Mouse (Mus musculus) liver, adult (tissue): ENCODE measurements around the gene Flnb.

Experiments
- GATA4 ChIP-seq: IDR thresholded peaks from 2 replicates; pipeline ENCODE4 v1.6.1; 2014; ENCODE audit warnings: mild to moderate bottlenecking, low read length; ENCODE audit not compliant: insufficient replicate concordance

The Flnb gene

DNA sequence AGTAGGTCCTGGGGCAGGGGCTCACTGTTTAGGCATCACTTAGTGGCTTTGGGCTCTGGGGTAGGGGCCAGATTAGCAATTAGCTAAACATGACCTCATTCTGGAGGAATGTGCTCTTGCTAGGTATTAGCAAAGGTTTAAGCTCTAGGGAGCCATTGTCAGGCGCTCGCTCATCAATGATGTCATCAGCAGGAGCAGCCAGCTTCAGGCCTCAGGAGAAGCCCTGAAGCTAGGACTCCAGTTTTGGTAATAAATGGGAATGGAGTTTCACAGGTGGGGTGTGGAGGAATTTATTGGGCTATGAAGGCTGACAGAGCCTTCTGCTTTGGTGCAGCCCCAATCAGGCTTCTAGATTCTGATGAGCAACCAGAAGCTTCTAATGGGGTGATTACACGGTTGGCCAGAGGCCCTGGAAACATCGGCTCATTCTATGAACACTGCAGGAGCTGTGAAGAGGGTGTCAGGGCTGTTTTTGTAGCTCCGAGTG lies 30.0 kb downstream of the Flnb start:
- no peak for TF ChIP-seq GATA4

DNA sequence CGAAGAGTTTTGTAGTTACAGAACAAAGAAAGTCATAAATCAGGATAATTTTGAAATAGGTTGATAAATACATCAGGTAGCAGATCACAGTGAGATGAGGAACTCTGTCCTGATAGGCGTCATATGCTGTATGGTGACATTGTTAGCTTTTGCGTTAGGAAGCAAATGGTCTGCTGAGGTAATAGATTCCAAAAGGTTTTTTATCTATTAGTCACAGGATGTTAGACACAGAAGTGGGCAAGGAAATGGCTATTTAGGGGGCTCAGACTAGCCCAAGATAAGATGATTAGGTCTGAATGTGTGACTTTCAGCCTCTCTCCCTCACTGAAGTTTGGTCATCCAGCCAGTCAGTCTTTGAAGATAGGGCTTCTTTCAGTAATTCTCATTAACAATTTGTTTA lies 33.2 kb downstream of the Flnb start:
- no peak for TF ChIP-seq GATA4

GRCm38 (mm10) chr14:7851543-7852065 lies 33.8 kb downstream of the Flnb start:
- TF ChIP-seq GATA4 = peak; percentile 59; the same call in 1 of the 2 replicates

- TF ChIP-seq GATA4 = peak; percentile 69; the same call in 1 of the 2 replicates
Observed at GRCm38 (mm10) chr14:7853691-7854090, 35.9 kb downstream of the Flnb start.

- TF ChIP-seq GATA4 = no peak
Observed at GRCm38 (mm10) chr14:7854366-7854765, 36.6 kb downstream of the Flnb start.

DNA sequence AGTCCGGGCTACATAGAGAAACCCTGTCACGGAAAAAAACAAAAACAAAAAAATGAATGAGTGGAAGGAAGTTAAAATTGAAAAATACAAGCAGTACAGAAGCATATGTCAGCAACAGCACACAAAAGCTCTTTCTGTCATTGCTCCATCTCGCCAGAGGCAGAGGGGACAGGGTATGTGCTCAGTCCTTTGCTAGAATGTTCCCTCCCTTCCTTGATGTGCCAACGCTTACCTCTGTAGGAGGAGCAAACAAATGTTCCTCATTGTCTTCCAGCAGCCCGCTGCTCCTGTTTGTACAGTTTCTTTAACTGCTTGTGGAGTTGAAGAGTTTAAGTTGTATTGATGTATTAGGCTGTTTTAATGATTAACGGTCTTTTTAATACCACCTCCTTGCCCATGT lies 37.3 kb downstream of the Flnb start:
- no peak for TF ChIP-seq GATA4

DNA sequence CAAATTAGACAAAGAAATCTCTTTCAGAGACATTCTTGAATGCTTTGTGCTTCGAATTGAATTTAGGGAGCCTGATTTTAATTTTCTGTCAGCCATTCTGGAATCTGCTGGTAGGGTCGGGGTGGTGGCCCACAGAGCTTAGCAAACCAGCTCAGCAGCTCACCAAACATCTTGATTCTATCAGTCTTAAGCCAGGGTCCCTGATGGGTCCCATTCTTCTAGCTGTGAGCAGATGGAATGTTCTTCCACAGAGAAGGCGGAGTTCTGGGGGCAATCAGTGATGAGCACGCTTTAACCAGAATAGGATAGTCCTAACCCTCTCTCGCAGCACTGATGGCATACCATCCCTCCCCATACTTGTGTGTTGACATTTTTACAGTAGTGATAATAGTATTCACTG lies 37.7 kb downstream of the Flnb start:
- TF ChIP-seq GATA4 = no peak

- no peak for TF ChIP-seq GATA4
Observed at GRCm38 (mm10) chr14:7856348-7856747, 38.6 kb downstream of the Flnb start.

GRCm38 (mm10) chr14:7857835-7858234 lies 40.1 kb downstream of the Flnb start:
- TF ChIP-seq GATA4 = no peak

DNA sequence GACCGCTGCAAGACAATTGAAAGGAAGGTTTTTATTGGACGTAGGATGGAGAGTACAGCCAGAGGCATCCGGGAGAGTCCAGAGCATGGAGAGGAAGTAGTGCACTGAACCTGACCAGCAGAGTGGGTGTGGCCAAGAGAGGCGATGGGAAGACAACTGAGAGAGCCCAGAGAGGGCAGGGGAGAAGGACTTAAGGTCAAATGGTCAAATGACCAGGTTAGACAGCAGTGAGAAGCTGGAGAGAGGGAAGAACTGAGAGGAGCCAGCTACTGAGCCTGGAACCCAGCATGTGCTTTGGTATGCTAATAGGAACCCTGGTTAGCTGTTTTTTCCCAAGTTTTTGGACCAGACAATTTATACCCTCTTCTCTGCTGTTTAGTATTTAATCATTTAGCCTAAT lies 40.7 kb downstream of the Flnb start:
- no peak for TF ChIP-seq GATA4

DNA sequence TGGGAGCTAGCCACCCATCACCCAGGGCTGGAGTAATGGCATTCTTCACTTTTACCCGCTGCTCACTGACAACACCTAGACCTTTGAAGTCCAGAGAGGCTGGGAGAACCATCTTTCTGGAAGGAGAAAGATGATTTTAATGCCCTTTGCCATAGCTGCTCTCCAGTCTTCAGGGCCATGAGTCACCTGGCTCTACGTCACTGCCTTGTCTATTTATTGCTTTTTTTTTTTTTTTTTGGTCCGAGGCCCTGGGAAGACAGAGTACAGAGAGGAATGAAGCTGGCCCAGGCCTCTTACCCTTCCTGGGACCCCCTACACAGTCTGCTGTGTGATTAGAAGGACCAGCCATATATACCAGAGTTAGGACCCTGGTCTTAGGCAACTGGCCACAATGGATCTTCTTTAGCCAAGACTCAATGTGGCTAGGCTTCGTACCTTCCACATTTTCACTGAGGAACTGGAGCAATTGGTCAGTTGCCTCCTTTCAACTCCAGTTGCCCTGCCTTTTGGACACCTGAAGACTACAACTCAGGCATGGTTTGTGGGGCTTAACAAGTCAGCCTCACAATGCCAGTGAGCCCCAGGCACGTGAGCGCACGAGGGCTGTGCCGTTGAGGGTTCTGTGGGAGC lies 42.9 kb downstream of the Flnb start:
- TF ChIP-seq GATA4 = no peak

DNA sequence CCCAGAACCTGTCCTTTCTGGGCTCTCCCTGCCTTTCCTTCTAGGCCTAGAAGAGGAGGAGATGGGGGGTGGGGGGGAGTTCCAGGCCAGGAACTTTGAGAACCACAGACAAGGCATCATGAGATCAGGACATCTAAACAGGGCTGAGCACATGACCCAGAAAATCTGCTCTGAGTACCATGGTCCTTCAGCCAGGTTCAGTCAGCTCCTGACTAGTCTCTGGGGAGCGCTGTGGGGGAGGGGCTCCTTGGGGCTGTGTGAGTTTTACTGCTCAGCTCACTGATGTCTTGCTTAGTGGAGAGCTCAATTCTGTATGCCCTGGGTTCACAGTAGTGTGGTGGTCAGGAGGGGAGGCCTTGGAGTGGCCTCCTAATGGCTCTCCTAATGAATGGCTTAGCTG lies 43.5 kb downstream of the Flnb start:
- no peak for TF ChIP-seq GATA4

DNA sequence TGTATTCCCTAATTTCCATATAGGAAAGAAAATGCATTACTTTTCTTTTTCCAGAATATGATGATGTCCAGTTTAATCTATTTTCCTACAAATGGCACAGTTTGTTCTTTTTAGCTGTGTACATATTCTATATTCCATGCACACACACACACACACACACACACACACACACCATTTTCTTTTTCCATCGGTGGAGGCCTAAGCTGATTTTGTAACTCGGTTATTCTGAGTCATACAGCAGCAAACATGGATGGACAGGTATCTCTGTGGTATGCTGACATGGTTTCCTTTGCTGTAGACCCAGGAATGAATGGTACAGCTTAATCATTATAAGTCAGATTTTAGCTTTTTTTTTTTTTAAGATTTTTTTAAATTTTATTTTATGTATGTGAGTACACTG lies 44.5 kb downstream of the Flnb start:
- TF ChIP-seq GATA4 = no peak

DNA sequence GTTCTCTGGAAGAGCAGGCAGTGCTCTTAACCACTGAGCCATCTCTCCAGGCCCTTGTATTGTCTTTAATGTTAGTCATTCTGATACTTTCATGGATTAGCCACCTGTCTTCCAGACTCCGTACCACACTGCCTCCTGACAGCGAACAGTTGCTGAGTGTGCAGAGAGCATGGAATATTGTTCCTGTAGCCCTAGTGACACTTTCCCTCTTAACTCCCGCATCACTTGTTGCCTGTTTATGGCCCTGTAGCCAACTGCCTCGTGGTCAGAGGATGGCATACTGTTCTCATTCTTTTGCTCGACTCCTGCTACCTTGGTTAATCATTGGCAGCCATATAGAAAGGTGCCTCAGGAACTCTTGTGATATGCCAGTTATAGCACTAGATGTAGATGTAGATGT lies 45.4 kb downstream of the Flnb start:
- no peak for TF ChIP-seq GATA4

- no peak for TF ChIP-seq GATA4
Observed at GRCm38 (mm10) chr14:7863871-7864505, 46.2 kb downstream of the Flnb start.

- no peak for TF ChIP-seq GATA4
Observed at GRCm38 (mm10) chr14:7864506-7864899, 46.7 kb downstream of the Flnb start.
